Mouse (Mus musculus) megakaryocyte, embryonic 14.5 days (primary cell): ENCODE data around the gene Frmd5.

Source experiments
- FLI1 ChIP-seq: IDR thresholded peaks from 2 replicates; pipeline ENCODE4 v1.6.1; 2012; ENCODE audit warnings: low read length, inconsistent platforms, mixed read lengths
- GATA1 ChIP-seq: IDR thresholded peaks from 3 replicates; pipeline ENCODE4 v1.6.1; 2012; ENCODE audit warnings: mixed read lengths, low read length, inconsistent platforms, borderline replicate concordance

GRCm38 (mm10) chr2:121695436-121695835, 111.5 kb downstream of the Frmd5 start:
- TF ChIP-seq GATA1, result no peak
- no peak for TF ChIP-seq FLI1
